Mouse (Mus musculus) hindbrain, embryonic 15.5 days (tissue): ENCODE results near the gene Hist2h2bb. TPM values are rescaled to one million over a fixed set of nuclear protein-coding genes. Genes with fewer than 3 reads are reported as not detected.
"Not testable (repeated sequence)": the region's sequence is repeated elsewhere in the genome, so short reads cannot be mapped to it uniquely, and the experiment has no call there.

ENCODE experiments used
- ATAC-seq: fragments of 200-750 bp; cut with Nextera tagmentation; 2 replicates; pipeline ENCODE4 v1.8.0; 2017; ENCODE audit warnings: low read depth, moderate number of reproducible peaks, moderate TSS enrichment; ENCODE audit not compliant: low FRiP score
- H3K27ac ChIP-seq: fragments of 300-500 bp; sonication (generic); replicated peaks from 2 replicates; pipeline ENCODE4 v1.5.1; 2015; ENCODE audit warnings: mild to moderate bottlenecking, inconsistent platforms
- H3K27me3 ChIP-seq: fragments of 300-500 bp; sonication (generic); 2 replicates; pipeline ENCODE4 v1.6.1; 2015; ENCODE audit warnings: control low read depth, inconsistent platforms
- H3K36me3 ChIP-seq: fragments of 300-500 bp; sonication (generic); 2 replicates; pipeline ENCODE4 v1.6.1; 2015; ENCODE audit warnings: control low read depth, inconsistent platforms
- H3K4me1 ChIP-seq: fragments of 300-500 bp; sonication (generic); replicated peaks from 2 replicates; pipeline ENCODE4 v1.6.1; 2015; ENCODE audit warnings: control low read depth, inconsistent platforms
- H3K4me2 ChIP-seq: fragments of 300-500 bp; sonication (generic); 2 replicates; pipeline ENCODE4 v1.6.1; 2015; ENCODE audit warnings: moderate library complexity, mild to moderate bottlenecking, inconsistent platforms
- H3K4me3 ChIP-seq: fragments of 300-500 bp; sonication (generic); 2 replicates; pipeline ENCODE4 v1.5.1; 2015; ENCODE audit warnings: mild to moderate bottlenecking, inconsistent platforms
- H3K9ac ChIP-seq: fragments of 300-500 bp; sonication (generic); 2 replicates; pipeline ENCODE4 v1.6.1; 2015; ENCODE audit warnings: inconsistent platforms
- H3K9me3 ChIP-seq: fragments of 300-500 bp; sonication (generic); 2 replicates; pipeline ENCODE4 v1.6.1; 2016; ENCODE audit warnings: control low read depth, inconsistent platforms
- WGBS: fragments of 180-500 bp; shearing (Covaris S2); methylation state at CpG from one replicate; pipeline ENCODE4 v1.1.7; 2015; 5-methylcytosine and 5-hydroxymethylcytosine counted together
- polyA plus RNA-seq: library from polyadenylated mRNA; unstranded; fragments of >200 nt; fragmentation: Nextera tagmentation; extraction: Ambion mirVana; gene quantifications from 2 replicates; pipeline ENCODE4 v1.2.1, GENCODE M21; 2015

Gene Hist2h2bb
- polyA plus RNA-seq, 1 experiment from 2014 or later = 3.0 TPM

GRCm38 (mm10) chr3:96268776-96269378 is 675 bp upstream of the Hist2h2bb start:
- not testable (repeated sequence) for H3K27me3 ChIP-seq, H3K36me3 ChIP-seq, H3K9me3 ChIP-seq, ATAC-seq
- Histone ChIP-seq H3K9ac (peak overlapping the region; percentile 45), H3K27ac (peak overlapping the region; percentile 96), H3K4me2 (peak overlapping the region; percentile 75), H3K4me1 (peaks cover 23% of the 10 kb centered on the region), H3K4me3 (peak overlapping the region; percentile 45)
- WGBS = 0% methylated on average over 12 of the region's 44 CpGs

GRCm38 (mm10) chr3:96273591-96274465 is 4.3 kb downstream of the Hist2h2bb start:
- Histone ChIP-seq H3K27me3 (no peaks in the 10 kb centered on the region), H3K9me3 (no peaks in the 10 kb centered on the region), H3K4me3 (no peak overlapping the region), H3K4me1 (peaks cover 20% of the 10 kb centered on the region), H3K27ac (no peak overlapping the region), H3K9ac (no peak overlapping the region), H3K36me3 (no peaks in the 10 kb centered on the region), H3K4me2 (no peak overlapping the region)
- no peak for ATAC-seq
- WGBS = 93% methylated on average over 17 of the region's 17 CpGs

GRCm38 (mm10) chr3:96277428-96277799 is 7.9 kb downstream of the Hist2h2bb start:
- Histone ChIP-seq H3K27ac (peak overlapping the region; percentile 94), H3K36me3 (no peaks in the 10 kb centered on the region), H3K4me1 (peaks cover 12% of the 10 kb centered on the region), H3K27me3 (0 out of 2 replicates have a peak, but pooled peaks cover 5% of the 10 kb centered on the region), H3K4me2 (peak overlapping the region; percentile 90), H3K9me3 (no peaks in the 10 kb centered on the region), H3K9ac (peak overlapping the region; percentile 42; the same call in 1 of the 2 replicates), H3K4me3 (peak overlapping the region; percentile 64)
- 14% methylated on average over 8 of the region's 8 CpGs for WGBS
- no peak; the same call in 1 of the 2 replicates for ATAC-seq

GRCm38 (mm10) chr3:96277800-96278624 is 8.5 kb downstream of the Hist2h2bb start:
- Histone ChIP-seq H3K4me2 (peak overlapping the region; percentile 90), H3K4me3 (peak overlapping the region; percentile 64), H3K9me3 (no peaks in the 10 kb centered on the region), H3K9ac (peak overlapping the region; percentile 66), H3K27ac (peak overlapping the region; percentile 94), H3K36me3 (no peaks in the 10 kb centered on the region), H3K4me1 (peaks cover 12% of the 10 kb centered on the region), H3K27me3 (peaks cover 8% of the 10 kb centered on the region)
- ATAC-seq = peak; percentile 98
- WGBS = under 1% methylated on average over 49 of the region's 49 CpGs

GRCm38 (mm10) chr3:96280660-96281059 is 11.1 kb downstream of the Hist2h2bb start:
- peaks cover 12% of the 10 kb centered on the region for H3K4me1 ChIP-seq
- WGBS = 59% methylated on average over 6 of the region's 6 CpGs
- H3K4me3 ChIP-seq = no peak overlapping the region
- H3K36me3 ChIP-seq = no peaks in the 10 kb centered on the region
- no peaks in the 10 kb centered on the region for H3K9me3 ChIP-seq
- H3K27ac ChIP-seq = no peak overlapping the region
- ATAC-seq = no peak
- H3K9ac ChIP-seq = no peak overlapping the region
- H3K4me2 ChIP-seq = no peak overlapping the region
- H3K27me3 ChIP-seq = peaks cover 25% of the 10 kb centered on the region

- ATAC-seq = no peak
- Histone ChIP-seq H3K36me3 (no peaks in the 10 kb centered on the region), H3K27ac (no peak overlapping the region), H3K4me3 (no peak overlapping the region), H3K27me3 (peaks cover 28% of the 10 kb centered on the region), H3K9ac (no peak overlapping the region), H3K4me1 (no peaks in the 10 kb centered on the region), H3K9me3 (no peaks in the 10 kb centered on the region), H3K4me2 (no peak overlapping the region)
- WGBS = 23% methylated on average over 4 of the region's 4 CpGs
Measured at GRCm38 (mm10) chr3:96284457-96284856, 14.9 kb downstream of the Hist2h2bb start.

GRCm38 (mm10) chr3:96287334-96287733 is 17.8 kb downstream of the Hist2h2bb start:
- not testable (repeated sequence) for H3K4me1 ChIP-seq, H3K9me3 ChIP-seq, H3K4me2 ChIP-seq, H3K4me3 ChIP-seq, H3K36me3 ChIP-seq, H3K9ac ChIP-seq, ATAC-seq, H3K27ac ChIP-seq
- H3K27me3 ChIP-seq = peaks cover 23% of the 10 kb centered on the region
- 89% methylated on average over 11 of the region's 11 CpGs for WGBS

- 69% methylated on average over 3 of the region's 3 CpGs for WGBS
- ATAC-seq = no peak
- Histone ChIP-seq H3K36me3 (no peaks in the 10 kb centered on the region), H3K4me1 (no peaks in the 10 kb centered on the region), H3K27me3 (peaks cover 8% of the 10 kb centered on the region; the same call in 1 of the 2 replicates), H3K27ac (no peak overlapping the region), H3K9ac (no peak overlapping the region), H3K4me2 (no peak overlapping the region), H3K9me3 (no peaks in the 10 kb centered on the region), H3K4me3 (no peak overlapping the region)
Measured at GRCm38 (mm10) chr3:96289201-96289600, 19.6 kb downstream of the Hist2h2bb start.

GRCm38 (mm10) chr3:96290727-96291126 is 21.2 kb downstream of the Hist2h2bb start:
- not testable (repeated sequence) for H3K27me3 ChIP-seq, H3K4me3 ChIP-seq, H3K4me2 ChIP-seq, H3K4me1 ChIP-seq, H3K9me3 ChIP-seq, H3K27ac ChIP-seq, ATAC-seq, H3K9ac ChIP-seq, H3K36me3 ChIP-seq
- 96% methylated on average over 3 of the region's 3 CpGs for WGBS

- Histone ChIP-seq H3K4me2 (no peak overlapping the region), H3K27me3 (no peaks in the 10 kb centered on the region; the same call in 1 of the 2 replicates), H3K9me3 (no peaks in the 10 kb centered on the region), H3K4me3 (no peak overlapping the region), H3K9ac (no peak overlapping the region), H3K36me3 (no peaks in the 10 kb centered on the region), H3K4me1 (no peaks in the 10 kb centered on the region), H3K27ac (no peak overlapping the region)
- WGBS = 68% methylated on average over 6 of the region's 6 CpGs
- no peak for ATAC-seq
Measured at GRCm38 (mm10) chr3:96292641-96293040, 23.1 kb downstream of the Hist2h2bb start.

GRCm38 (mm10) chr3:96293368-96293767 is 23.8 kb downstream of the Hist2h2bb start:
- no peaks in the 10 kb centered on the region for H3K4me1 ChIP-seq
- no peak overlapping the region for H3K4me3 ChIP-seq
- 47% methylated on average over 5 of the region's 5 CpGs for WGBS
- H3K9ac ChIP-seq = no peak overlapping the region
- H3K9me3 ChIP-seq = no peaks in the 10 kb centered on the region
- H3K4me2 ChIP-seq = no peak overlapping the region
- no peak overlapping the region for H3K27ac ChIP-seq
- H3K36me3 ChIP-seq = no peaks in the 10 kb centered on the region
- H3K27me3 ChIP-seq = no peaks in the 10 kb centered on the region
- no peak for ATAC-seq

DNA sequence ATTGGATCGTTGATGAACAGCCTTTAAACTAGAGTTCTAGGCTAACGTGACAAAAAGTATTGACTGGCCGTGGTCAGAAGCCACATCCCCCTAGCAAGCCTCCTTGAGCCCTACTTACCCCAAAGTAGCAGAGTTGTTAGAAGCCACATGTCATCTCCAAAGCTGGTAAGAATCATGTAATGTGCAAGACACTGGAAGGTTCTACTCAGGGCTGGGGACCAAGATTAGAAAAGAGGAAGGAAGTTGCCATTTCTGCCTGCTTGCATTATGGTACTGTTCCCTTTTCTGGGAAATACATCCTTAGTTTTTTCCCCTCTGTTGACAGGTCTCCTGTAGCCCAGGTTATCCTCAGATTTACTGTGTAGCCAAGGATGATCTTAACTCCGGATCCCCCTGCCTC is 24.2 kb downstream of the Hist2h2bb start, which contains the start of gene Fcgr1:
Gene Fcgr1, minus strand, starts transcription at position 183 of the 400 bp plus-strand sequence.
- no peak within 1 kb of the TSS for H3K4me2 ChIP-seq
- H3K9ac ChIP-seq = no peak within 1 kb of the TSS
- no peaks in the 10 kb centered on the region for H3K4me1 ChIP-seq
- no peaks in the 10 kb centered on the region for H3K27me3 ChIP-seq
- 85% methylated on average over 4 of the region's 4 CpGs for WGBS
- H3K27ac ChIP-seq = no peak within 1 kb of the TSS
- H3K36me3 ChIP-seq = no peaks in the 10 kb centered on the region
- ATAC-seq = no peak
- H3K4me3 ChIP-seq = no peak within 1 kb of the TSS
- H3K9me3 ChIP-seq = no peaks in the 10 kb centered on the region
